Mouse (Mus musculus) hindlimb bud, embryonic 11.5 days (tissue): ENCODE results near the gene Ralbp1.

ENCODE experiments used
- DNase-seq: peaks from one replicate; pipeline ENCODE4 v3.0.0-alpha.2; 2012; ENCODE audit warnings: low read depth, low spot score; ENCODE audit errors: extremely low spot score

Gene Ralbp1

DNA sequence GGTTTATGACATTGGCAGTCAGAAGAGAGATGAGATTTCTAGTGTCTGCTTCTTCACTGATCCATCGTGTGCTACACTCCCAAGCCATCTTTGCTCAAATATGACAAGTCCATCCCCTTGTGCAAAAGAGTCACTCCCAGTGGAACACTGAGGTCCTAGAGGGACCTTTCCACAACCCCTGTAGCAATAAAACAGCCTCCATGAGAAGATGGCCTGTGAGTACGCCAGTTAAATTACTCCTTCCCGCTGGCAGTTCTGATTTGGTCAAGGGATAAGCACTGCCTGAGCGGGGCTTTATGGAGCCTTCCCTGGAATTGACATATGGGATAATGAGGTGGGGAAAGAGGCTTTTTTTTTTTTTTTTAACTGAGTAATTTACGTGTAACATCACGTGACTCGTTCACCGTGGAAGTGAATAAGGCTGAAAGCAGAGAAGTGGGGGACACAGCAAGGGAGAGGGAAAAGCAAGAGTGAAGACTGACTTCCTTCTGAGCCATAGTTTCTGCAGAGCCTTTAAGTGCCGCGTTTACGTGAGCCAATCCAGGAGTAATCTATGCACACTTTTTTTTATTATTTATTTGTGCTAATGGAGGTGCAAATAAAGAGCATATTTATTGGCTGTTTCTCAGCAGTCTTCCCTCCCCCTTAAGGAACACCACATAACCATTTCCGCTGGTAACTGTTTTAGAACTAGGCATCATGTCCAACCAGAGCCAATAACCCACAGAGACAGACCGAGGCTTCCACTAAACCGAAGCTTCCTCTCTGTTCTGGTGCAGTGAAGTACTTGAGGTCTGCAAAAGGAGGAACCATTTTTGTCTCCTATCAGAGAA, at the start of gene Ralbp1:
Ralbp1 (minus strand) TSS at position 102 of the 833 bp plus-strand sequence.
- no peak for DNase-seq

DNA sequence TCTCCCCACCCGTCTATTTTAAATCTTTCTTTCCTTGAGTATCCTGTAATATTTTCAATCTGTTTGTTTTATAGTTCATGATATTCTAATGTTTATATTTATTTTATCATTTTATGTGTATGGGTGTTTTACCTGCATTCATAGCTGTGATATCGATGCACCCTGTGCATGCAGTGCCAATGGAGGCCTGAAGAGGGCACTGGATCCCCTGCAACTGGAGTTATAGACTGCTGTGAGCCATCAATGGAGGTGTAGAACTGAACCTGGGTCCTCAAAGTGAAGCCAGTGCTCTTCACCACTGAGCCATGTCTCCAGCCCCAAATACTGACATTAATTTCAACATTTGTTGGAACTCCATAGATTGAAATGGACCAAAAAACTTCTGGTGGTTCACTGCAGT, 48.1 kb upstream of the Ralbp1 start:
- DNase-seq, result no peak

DNA sequence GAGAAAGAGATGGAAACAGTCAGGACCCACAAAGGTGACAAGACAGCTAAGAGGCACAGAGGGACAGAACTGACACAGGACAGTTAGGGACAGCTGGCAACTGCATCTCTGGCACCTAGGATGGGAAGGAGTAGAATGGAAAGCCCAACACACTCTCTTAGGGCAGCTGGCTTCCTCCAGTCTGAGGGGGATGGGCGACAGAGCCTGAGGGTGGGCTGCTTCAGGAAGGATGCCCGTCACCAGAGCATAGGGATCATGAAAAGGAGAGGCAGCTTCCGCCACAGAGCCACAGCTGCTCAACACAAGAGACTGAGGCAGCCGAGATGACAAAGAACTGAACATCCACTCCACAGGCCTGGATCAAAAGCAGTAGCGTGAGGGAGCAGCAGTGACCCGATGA, 45.9 kb upstream of the Ralbp1 start:
- DNase-seq, result no peak

- DNase-seq, result no peak
Observed at GRCm38 (mm10) chr17:65930960-65931359, 45.4 kb upstream of the Ralbp1 start.

DNA sequence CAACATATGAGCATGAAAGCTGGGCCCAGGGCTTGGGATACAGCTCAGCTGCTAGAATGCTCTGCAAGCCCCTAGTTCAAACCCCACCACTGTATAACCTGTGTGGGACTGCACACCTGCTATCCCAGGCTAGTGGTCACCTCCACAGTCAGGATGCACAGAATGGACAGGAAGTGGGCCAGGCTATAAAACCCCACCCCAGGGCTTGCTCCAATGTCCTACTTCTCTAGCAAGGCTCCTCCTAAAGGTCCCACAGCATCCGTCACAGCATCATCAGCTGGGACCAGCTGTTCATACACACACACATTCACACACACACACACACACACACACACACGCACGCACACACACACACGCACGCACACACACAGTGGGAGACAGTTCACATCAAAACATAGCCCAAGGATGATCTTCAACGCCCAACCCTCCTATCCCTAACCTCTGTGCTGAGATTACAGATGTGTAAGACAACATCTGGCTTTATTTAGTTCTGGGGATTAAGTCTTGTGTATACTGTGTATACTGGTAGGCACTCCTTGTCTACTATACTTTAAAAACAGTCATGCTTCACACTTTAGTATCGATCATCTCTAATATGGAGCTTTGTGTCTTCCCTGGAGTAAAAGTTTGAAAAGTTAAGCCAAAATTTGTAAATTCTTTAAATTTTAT, 44.7 kb upstream of the Ralbp1 start:
- DNase-seq, result no peak

GRCm38 (mm10) chr17:65929319-65929978, 43.9 kb upstream of the Ralbp1 start:
- no peak for DNase-seq

GRCm38 (mm10) chr17:65927077-65927476, 41.5 kb upstream of the Ralbp1 start:
- DNase-seq, result no peak

DNA sequence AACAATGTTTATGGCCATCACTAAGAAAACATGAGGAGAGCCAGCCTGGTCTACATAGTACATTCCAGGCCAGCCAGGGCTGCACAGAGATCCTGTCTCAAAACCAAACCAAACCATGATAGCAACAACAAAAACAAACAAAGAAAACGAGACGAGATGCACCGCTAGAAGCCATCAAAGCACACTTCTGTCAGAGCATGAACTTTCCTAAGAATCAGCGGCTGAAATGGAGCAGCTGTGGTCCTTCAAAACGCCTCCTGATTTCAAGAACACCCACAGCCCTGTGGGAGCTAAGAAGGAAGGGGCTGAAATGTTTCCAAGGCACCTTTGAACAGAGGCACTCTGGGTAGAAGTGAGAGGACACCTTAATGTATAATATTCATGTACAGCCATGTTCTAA, 38.6 kb upstream of the Ralbp1 start:
- no peak for DNase-seq

DNA sequence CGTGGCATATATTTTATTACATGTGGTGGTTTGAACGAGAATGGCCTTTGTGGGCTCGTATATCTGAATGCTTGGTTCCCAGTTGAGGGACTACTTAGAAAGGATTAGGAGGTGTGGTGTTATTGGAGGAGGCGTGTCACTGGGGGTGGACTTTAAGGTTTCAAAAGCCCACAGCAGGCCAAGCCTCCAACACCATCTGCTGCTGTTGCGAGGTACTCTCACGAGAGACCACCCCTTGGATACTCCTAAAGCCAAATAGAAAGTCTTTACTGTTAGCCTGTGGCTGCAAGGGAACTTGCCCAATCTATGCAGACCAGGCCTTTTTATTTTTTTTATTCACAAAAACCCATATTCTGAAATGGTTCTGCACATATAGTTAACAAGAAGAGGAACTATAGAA, 36.4 kb upstream of the Ralbp1 start:
- DNase-seq, result no peak

DNA sequence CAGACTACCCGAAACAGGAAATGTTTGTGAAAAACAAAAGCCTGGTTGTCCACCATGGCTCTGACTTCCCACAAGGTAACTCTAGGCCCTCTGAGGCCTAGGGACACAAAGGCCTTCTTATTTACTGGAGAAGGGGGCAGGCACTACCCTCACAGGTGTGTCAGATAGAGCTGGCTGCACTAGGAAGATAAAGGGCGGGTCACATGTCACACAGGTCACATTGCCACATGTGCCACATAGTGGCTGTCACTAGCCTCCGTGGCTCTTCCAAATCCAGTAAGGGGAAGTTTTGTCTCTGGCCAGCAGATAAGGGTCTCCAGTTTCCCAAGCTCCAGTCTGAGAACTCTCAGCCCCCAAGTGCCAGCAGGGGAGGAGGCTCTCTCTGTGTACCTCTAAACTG, 33.6 kb upstream of the Ralbp1 start:
- DNase-seq, result no peak

- no peak for DNase-seq
Observed at GRCm38 (mm10) chr17:65916135-65916668, 30.6 kb upstream of the Ralbp1 start.

GRCm38 (mm10) chr17:65914083-65914482, 28.5 kb upstream of the Ralbp1 start:
- no peak for DNase-seq

DNA sequence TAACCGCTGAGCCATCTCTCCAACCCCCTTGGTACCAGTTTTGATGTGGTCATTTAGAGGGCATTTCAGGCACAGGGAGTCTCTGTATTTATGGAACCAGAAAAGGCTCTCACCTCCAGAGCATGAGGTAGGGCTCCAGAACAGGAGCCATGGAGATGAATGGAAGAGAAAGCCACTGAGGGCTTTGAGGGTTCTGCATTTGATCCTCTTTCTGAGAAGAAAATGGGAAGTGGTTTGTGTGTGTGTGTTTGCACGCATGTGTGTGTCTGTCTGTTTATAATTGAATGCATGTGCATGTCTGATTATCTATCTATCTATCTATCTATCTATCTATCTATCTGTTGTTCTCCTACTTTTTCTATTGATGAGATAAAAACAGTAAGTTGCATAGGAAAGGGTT, 26.6 kb upstream of the Ralbp1 start:
- no peak for DNase-seq

GRCm38 (mm10) chr17:65911285-65912069, 25.9 kb upstream of the Ralbp1 start:
- DNase-seq, result no peak

DNA sequence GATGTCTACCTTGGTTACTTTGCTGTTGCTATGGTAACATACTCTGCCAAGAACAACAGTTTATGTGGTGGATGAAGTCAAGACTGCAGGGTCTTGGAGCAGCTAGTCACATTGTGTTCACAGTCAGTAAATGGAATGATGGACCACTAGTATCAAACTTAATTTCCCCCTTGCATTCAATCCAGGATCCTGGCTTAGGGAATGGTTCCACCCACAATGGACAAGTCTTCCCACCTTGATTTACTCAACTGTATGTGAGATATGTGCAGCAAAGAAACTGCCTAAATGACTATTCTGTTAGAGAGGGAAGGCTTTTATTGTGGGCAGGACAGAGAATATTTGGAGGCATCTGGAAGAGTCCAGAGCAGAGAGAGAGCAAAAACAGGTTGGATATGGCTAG, 22.7 kb upstream of the Ralbp1 start:
- no peak for DNase-seq

GRCm38 (mm10) chr17:65906895-65907401, 21.4 kb upstream of the Ralbp1 start:
- no peak for DNase-seq

DNA sequence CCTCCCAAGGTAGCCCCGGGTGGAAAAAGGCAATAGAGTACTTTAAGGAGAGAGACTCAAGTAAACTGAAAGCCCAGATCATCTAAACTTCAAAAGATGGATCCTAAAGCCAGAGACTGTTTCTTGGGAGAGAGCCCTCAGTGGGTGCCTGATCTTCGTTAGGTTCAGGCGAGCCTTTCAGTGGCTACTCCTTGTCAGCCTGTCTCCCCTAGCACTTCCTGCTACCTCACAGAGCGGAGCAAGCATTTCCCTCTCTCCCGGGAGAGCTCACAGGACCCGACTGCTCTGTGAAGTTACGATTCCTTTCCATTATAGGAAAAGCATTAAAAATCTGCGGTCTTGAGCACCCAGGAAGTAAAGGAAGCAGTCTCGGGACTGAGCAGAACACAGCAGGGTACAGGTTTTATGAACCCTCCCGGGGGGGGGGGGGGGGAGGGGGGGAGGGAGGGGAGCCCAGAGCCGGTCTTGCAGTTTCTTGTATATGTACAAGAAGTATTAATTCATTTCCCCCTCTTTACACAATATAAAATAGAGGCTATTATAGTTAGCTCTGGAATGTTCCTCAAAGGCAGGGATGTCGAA, 20.8 kb upstream of the Ralbp1 start:
- DNase-seq, result no peak

DNA sequence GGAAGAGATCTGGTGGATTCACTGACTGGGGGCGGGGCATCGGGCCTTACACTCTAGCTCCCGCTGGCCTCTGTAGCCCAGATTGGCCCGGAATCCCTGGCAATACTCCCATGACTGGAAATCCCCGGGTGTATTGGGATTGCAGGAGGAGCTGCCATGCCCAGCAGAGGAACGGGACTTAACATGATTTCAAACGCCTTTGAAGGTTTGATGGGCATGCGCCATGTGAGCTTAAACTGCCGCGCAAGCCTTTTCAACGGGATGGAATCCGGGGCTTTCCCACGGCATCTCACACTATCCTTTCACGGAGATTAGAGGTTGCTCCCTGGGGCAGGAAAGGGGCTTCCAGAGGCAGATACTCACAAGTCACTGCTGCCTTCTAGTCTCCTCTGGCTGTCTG, 19.6 kb upstream of the Ralbp1 start:
- no peak for DNase-seq

DNA sequence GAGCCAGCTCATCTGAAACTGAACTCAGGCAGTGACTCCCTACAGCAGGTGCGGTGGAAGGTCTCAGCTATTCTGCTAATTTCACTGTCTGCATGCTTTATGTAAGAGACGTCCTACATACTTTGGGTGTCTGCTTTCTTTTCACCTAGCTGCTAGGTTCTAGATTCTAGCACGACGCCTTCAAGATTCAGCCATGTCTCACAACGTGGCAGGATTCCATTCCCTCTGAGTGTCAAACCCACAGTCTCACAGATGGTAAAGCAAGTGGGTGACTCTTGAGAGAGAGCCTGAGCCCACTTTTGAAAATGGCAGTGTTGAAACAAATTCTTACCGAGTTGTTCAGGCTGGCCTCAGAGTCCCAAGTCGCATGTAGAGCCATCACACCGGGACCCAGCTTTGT, 18.2 kb upstream of the Ralbp1 start:
- DNase-seq, result no peak

- no peak for DNase-seq
Observed at GRCm38 (mm10) chr17:65903011-65903410, 17.4 kb upstream of the Ralbp1 start.
